Mouse (Mus musculus) olfactory bulb, adult 2 months (tissue): ENCODE results near the gene Ilf2.

Source experiments
- CTCF ChIP-seq: fragments of 200-500 bp; IDR thresholded peaks from 2 replicates; pipeline ENCODE4 v1.5.1; 2012; ENCODE audit warnings: low read depth, mild to moderate bottlenecking, low read length, moderate library complexity; ENCODE audit not compliant: insufficient read depth
- POLR2A ChIP-seq: fragments of 200-500 bp; IDR thresholded peaks from 2 replicates; pipeline ENCODE4 v1.6.1; 2012; ENCODE audit warnings: mild to moderate bottlenecking, low read depth, low read length, moderate library complexity; ENCODE audit not compliant: insufficient read depth

- TF ChIP-seq POLR2A (no peak), CTCF (no peak)
Measured at GRCm38 (mm10) chr3:90512948-90513642, 37.2 kb downstream of the Ilf2 start.
